Mouse (Mus musculus): ENCODE data around the gene 2510002D24Rik. TPM values are rescaled to one million over a fixed set of nuclear protein-coding genes. Genes with fewer than 3 reads are reported as not detected.
A peak's percentile ranks its signal among the peaks of the same experiment; 100 is the strongest.

2510002D24Rik gene
- polyA plus RNA-seq, 1 experiment from 2014 or later: 38.6 TPM

GRCm38 (mm10) chr16:18876091-18876441 lies 39.7 kb downstream of the 2510002D24Rik start:
- Histone ChIP-seq H3K27ac (peak overlapping the region; percentile 96), H3K36me3 (peaks cover 20% of the 10 kb centered on the region), H3K9me3 (no peaks in the 10 kb centered on the region), H3K9ac (peak overlapping the region; percentile 87), H3K4me1 (replicated peaks) (no peaks in the 10 kb centered on the region), H3K4me3 (replicated peaks) (peak overlapping the region; percentile 98), H3K27me3 (replicated peaks) (no peaks in the 10 kb centered on the region), H3K4me2 (replicated peaks) (peak overlapping the region; percentile 85)
- WGBS: under 1% methylated on average over 17 of the region's 17 CpGs
- ATAC-seq: peak; percentile 30

- H3K27me3 ChIP-seq (replicated peaks): no peaks in the 10 kb centered on the region
- ATAC-seq: peak; percentile 95
- H3K9ac ChIP-seq: peak within 1 kb of the TSS; percentile 87
- H3K36me3 ChIP-seq: peaks cover 15% of the 10 kb centered on the region
- H3K9me3 ChIP-seq: no peaks in the 10 kb centered on the region
- under 1% methylated on average over 92 of the region's 93 CpGs for WGBS
- peak within 1 kb of the TSS; percentile 85 for H3K4me2 ChIP-seq (replicated peaks)
- H3K4me1 ChIP-seq (replicated peaks): no peaks in the 10 kb centered on the region
- peak within 1 kb of the TSS; percentile 98 for H3K4me3 ChIP-seq (replicated peaks)
- H3K27ac ChIP-seq: peak within 1 kb of the TSS; percentile 96
These were observed 40.3 kb downstream of the 2510002D24Rik start, which contains the start of the genes Mrpl40 and Hira for GRCm38 (mm10) chr16:18876442-18877308. Mrpl40 (minus strand) TSS chr16:18876862. Hira (plus strand) TSS chr16:18877037.

GRCm38 (mm10) chr16:18877386-18878090 lies 41.2 kb downstream of the 2510002D24Rik start:
- peak; percentile 48 for ATAC-seq
- H3K27me3 ChIP-seq (replicated peaks): no peaks in the 10 kb centered on the region
- no peaks in the 10 kb centered on the region for H3K9me3 ChIP-seq
- under 1% methylated on average over 43 of the region's 43 CpGs for WGBS
- peak overlapping the region; percentile 87 for H3K9ac ChIP-seq
- no peaks in the 10 kb centered on the region for H3K4me1 ChIP-seq (replicated peaks)
- H3K27ac ChIP-seq: peak overlapping the region; percentile 96
- H3K4me3 ChIP-seq (replicated peaks): peak overlapping the region; percentile 98
- peaks cover 8% of the 10 kb centered on the region; the same call in 1 of the 2 replicates for H3K36me3 ChIP-seq
- peak overlapping the region; percentile 85 for H3K4me2 ChIP-seq (replicated peaks)

GRCm38 (mm10) chr16:18878091-18878720 lies 41.8 kb downstream of the 2510002D24Rik start:
- Histone ChIP-seq H3K4me2 (replicated peaks) (peak overlapping the region; percentile 85), H3K9ac (peak overlapping the region; percentile 87), H3K4me1 (replicated peaks) (no peaks in the 10 kb centered on the region), H3K9me3 (no peaks in the 10 kb centered on the region), H3K27ac (peak overlapping the region; percentile 96), H3K36me3 (peaks cover 6% of the 10 kb centered on the region; the same call in 1 of the 2 replicates), H3K4me3 (replicated peaks) (peak overlapping the region; percentile 98), H3K27me3 (replicated peaks) (no peaks in the 10 kb centered on the region)
- ATAC-seq: peak; percentile 0; the same call in 1 of the 2 replicates
- WGBS: 15% methylated on average over 20 of the region's 20 CpGs

- Histone ChIP-seq H3K4me2 (replicated peaks) (no peak overlapping the region), H3K27me3 (replicated peaks) (no peaks in the 10 kb centered on the region), H3K36me3 (no peaks in the 10 kb centered on the region; the same call in 1 of the 2 replicates), H3K4me3 (replicated peaks) (no peak overlapping the region), H3K9ac (no peak overlapping the region), H3K9me3 (no peaks in the 10 kb centered on the region), H3K4me1 (replicated peaks) (no peaks in the 10 kb centered on the region), H3K27ac (no peak overlapping the region)
- no peak for ATAC-seq
These were observed 47.7 kb downstream of the 2510002D24Rik start for GRCm38 (mm10) chr16:18884044-18884443.

Other genes with a start within 250 kb of the 2510002D24Rik start
- 0.23 and 0.49 TPM in 2 replicates for gene Tbx1, start 245.9 kb upstream of the 2510002D24Rik start, polyA plus RNA-seq (2015; fragmentation: Nextera tagmentation; extraction: Ambion mirVana)
- gene Gp1bb, start 214.2 kb upstream of the 2510002D24Rik start, polyA plus RNA-seq (2015; fragmentation: Nextera tagmentation; extraction: Ambion mirVana): 2.2 and 2.5 TPM in 2 replicates
- gene Gm49601, start 210.2 kb upstream of the 2510002D24Rik start, polyA plus RNA-seq (2015; fragmentation: Nextera tagmentation; extraction: Ambion mirVana): 3.5 and 4.3 TPM in 2 replicates
- gene Sept5, start 206.6 kb upstream of the 2510002D24Rik start, polyA plus RNA-seq (2015; fragmentation: Nextera tagmentation; extraction: Ambion mirVana): 39.0 and 42.7 TPM in 2 replicates
- 26.2 and 28.7 TPM in 2 replicates for gene Cldn5, start 59.7 kb upstream of the 2510002D24Rik start, polyA plus RNA-seq (2015; fragmentation: Nextera tagmentation; extraction: Ambion mirVana)
- 69.1 and 74.8 TPM in 2 replicates for gene Ufd1, start 24.8 kb upstream of the 2510002D24Rik start, polyA plus RNA-seq (2015; fragmentation: Nextera tagmentation; extraction: Ambion mirVana)
- gene Cdc45, start 24.6 kb upstream of the 2510002D24Rik start, polyA plus RNA-seq (2015; fragmentation: Nextera tagmentation; extraction: Ambion mirVana): 37.2 and 39.3 TPM in 2 replicates
- not detected in 2 replicates for gene Gm28539, start within 50 bp of the 2510002D24Rik start, polyA plus RNA-seq (2015; fragmentation: Nextera tagmentation; extraction: Ambion mirVana)
- gene Mrpl40, start 40.3 kb downstream of the 2510002D24Rik start, polyA plus RNA-seq (2015; fragmentation: Nextera tagmentation; extraction: Ambion mirVana): 97.9 and 98.4 TPM in 2 replicates
- gene Hira, start 40.5 kb downstream of the 2510002D24Rik start, polyA plus RNA-seq (2015; fragmentation: Nextera tagmentation; extraction: Ambion mirVana): 12.3 and 12.4 TPM in 2 replicates